Mouse (Mus musculus): ENCODE measurements around the gene Gm3646.

- no peak for TF ChIP-seq CTCF (IDR thresholded peaks at IDR 0.05; ENCODE audit: control insufficient read depth, insufficient read depth, low read length)
- TF ChIP-seq POLR2A (IDR thresholded peaks at IDR 0.05; ENCODE audit: borderline replicate concordance, control insufficient read depth, low read depth, low read length) = no peak
Observed at GRCm38 (mm10) chr1:39804789-39805188, 343 bp downstream of the Gm3646 start.
